Mouse (Mus musculus) thymus, adult 2 months (tissue): Measurements from ENCODE around the gene Lypd6b.

Source experiments
- CTCF ChIP-seq: fragments of 200-500 bp; IDR thresholded peaks from 2 replicates; pipeline ENCODE4 v1.5.1; 2012; ENCODE audit warnings: mild to moderate bottlenecking, control low read depth, low read length, moderate library complexity, borderline replicate concordance; ENCODE audit not compliant: control insufficient read depth, poor library complexity, insufficient read depth; ENCODE audit errors: extremely low read depth
- POLR2A ChIP-seq: fragments of 200-500 bp; IDR thresholded peaks from 2 replicates; pipeline ENCODE4 v1.6.1; 2012; ENCODE audit warnings: mild to moderate bottlenecking, low read length, control low read depth, moderate library complexity; ENCODE audit not compliant: control insufficient read depth, poor library complexity, insufficient read depth; ENCODE audit errors: extremely low read depth

GRCm38 (mm10) chr2:49856584-49856983 lies 69.1 kb downstream of the Lypd6b start:
- TF ChIP-seq CTCF (no peak), POLR2A (no peak)
